Mouse (Mus musculus) heart, postnatal 0 days (tissue): ENCODE measurements around the gene Proser1.

ENCODE experiments used
- CTCF ChIP-seq: IDR thresholded peaks from 2 replicates; pipeline ENCODE4 v1.5.1; 2016; ENCODE audit warnings: antibody characterized with exemption, control low read depth, low read depth
- EP300 ChIP-seq: IDR thresholded peaks from 2 replicates; pipeline ENCODE4 v1.6.1; 2016; ENCODE audit warnings: antibody characterized with exemption, low read depth

DNA sequence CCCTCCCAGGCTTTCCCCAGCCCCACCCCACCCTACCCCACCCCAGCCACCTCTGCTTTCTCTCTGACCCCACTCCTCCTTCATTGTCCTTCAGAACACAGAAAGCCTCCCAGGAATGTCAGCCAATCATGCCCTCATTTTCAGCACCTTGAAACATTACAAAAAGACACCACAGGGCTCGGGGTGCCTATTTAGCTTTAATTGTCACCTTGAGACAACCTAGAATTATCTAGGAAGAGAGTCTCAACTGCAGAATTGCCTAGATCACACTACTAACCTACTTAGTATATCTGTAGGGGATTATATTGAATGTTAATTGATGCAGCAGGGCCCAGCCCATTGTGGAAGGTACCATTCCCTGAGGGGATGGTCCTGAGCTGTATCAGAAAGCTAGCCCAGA is 40.8 kb upstream of the Proser1 start:
- TF ChIP-seq CTCF (no peak), EP300 (no peak)
